Comparison of ENCODE assay signal across 8 mouse cellular contexts in genomic region chr12:100276607-100277533, GRCm38 (mm10).
DNase-seq lines count a peak whose midpoint lies in the region; ATAC-seq and TF ChIP-seq lines count a peak whose summit lies in the region.

No protein-coding gene starts in this region.

- peak; percentile 77 for ATAC-seq in granulocyte monocyte progenitor cell, adult 5-6 weeks (replicated peaks; ENCODE audit: poor library complexity, severe bottlenecking)
- ATAC-seq in cerebellum, adult (ENCODE audit: insufficient number of reproducible peaks, low FRiP score, low TSS enrichment), result no peak

- peak; percentile 53 for DNase-seq in ovary, adult 18-20 months (ENCODE audit: low spot score)
- no peak for DNase-seq in ovary, postnatal 14 days (ENCODE audit: low spot score)
- DNase-seq in brain, embryonic 14.5 days (ENCODE audit: low read depth), result peak; percentile 94
- peak; percentile 84 for DNase-seq in kidney, postnatal 10 days
- peak; percentile 96 for DNase-seq in lung, postnatal 36 days
- DNase-seq in right cerebral cortex, postnatal 4 days, result peak; percentile 71

- no peak for TF ChIP-seq POLR2A in brain, embryonic 14.5 days (IDR thresholded peaks at IDR 0.05; ENCODE audit: borderline replicate concordance, extremely low read depth, insufficient read depth, insufficient read length, poor library complexity, severe bottlenecking)

- TF ChIP-seq CTCF in brain, embryonic 14.5 days (IDR thresholded peaks at IDR 0.05; ENCODE audit: borderline replicate concordance, extremely low read depth, insufficient read depth, insufficient read length), result no peak
